Mouse (Mus musculus): ENCODE data around the gene Afg1l.

Afg1l gene

DNA sequence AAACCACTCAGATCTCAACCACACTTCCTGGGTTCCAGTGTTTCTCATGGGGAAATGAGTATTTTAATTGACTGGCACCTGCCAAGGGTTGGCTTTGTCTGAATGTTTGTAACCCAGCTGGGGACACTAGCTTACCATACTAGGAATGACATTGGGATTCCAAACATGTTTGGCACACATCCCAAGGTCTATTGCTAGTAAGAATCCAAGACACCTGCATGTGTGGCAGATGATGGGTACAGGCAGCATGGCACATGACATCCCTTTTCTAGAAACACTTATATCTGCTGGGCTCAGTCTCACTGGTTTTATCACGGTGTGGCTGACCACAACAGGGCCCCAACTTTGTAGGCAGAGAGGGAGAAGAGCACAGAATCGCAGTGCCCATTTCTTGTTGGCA, 184.0 kb downstream of the Afg1l start:
- DNase-seq: no peak

- DNase-seq: no peak
Observed at GRCm38 (mm10) chr10:42293877-42294276, 184.5 kb downstream of the Afg1l start.

GRCm38 (mm10) chr10:42291360-42291759, 187.0 kb downstream of the Afg1l start:
- DNase-seq: peak; percentile 77

DNA sequence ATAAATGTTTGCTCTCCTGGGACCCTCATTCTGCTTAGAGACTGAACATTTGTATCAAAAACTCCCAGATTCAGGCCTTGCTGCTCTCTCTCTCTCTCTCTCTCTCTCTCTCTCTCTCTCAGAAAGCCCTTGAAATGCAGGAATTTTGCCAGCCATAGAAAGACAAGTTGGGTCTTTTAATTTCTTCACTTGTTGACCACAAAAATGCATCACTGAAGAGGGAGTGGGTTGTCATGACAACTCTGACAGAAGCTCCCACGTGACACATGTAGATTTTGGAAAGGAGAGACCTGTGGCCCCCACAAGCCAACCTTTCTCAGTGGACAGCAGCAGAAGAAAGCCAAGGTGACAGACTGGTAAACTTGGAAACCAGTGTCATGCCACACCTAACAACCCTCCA, 190.7 kb downstream of the Afg1l start:
- DNase-seq: no peak

- no peak for DNase-seq
Observed at GRCm38 (mm10) chr10:42278307-42278850, 200.0 kb downstream of the Afg1l start.

- DNase-seq: peak; percentile 95 to 98
Observed at GRCm38 (mm10) chr10:42277476-42278306, 200.7 kb downstream of the Afg1l start.

GRCm38 (mm10) chr10:42276507-42277345, 201.6 kb downstream of the Afg1l start, which contains the start of gene Foxo3:
TSS of gene Foxo3 (minus strand) at chr10:42276755.
- DNase-seq: peak; percentile 86 to 91

DNA sequence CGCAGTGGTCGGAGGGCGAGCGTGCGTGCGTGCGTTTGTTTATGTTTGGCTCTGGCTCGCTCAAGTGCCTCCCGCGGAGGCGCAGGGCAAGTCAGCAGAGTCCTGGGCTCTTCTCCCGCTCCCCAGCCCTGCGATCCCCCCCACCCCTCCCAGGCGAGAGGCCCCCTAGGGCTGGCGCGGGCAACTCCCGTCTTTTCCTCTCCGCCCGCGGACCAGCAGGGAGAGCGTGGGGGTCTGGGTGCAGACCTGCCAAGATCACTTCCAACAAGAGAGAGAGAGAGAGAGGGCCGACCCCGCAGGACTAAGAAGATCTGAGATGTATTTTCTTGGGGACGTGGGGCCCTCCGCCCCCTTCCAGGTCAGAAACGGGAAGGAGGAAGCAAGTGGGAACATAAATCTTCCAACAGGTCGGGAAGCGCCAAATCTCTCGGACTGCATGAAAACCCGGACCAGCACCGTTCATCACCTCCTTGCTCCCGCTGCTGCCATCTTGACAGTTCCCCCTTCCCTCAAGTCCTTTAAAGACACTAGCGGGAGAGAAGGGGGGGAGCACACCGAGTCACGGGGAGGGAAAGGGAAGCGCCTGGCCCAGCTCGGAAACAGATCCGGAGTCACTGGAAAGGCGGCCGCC, 202.4 kb downstream of the Afg1l start:
- DNase-seq: peak in 1 of 2 experiments; percentile 45

GRCm38 (mm10) chr10:42275401-42275870, 202.9 kb downstream of the Afg1l start:
- peak; percentile 65 to 77 for DNase-seq

GRCm38 (mm10) chr10:42274712-42275400, 203.5 kb downstream of the Afg1l start:
- peak; percentile 64 to 69 for DNase-seq

- DNase-seq: peak; percentile 63 to 75
Observed at GRCm38 (mm10) chr10:42273760-42274691, 204.3 kb downstream of the Afg1l start.

- DNase-seq: no peak
Observed at GRCm38 (mm10) chr10:42273403-42273759, 205.0 kb downstream of the Afg1l start.

- no peak for DNase-seq
Observed at GRCm38 (mm10) chr10:42271454-42272230, 206.7 kb downstream of the Afg1l start.

- peak; percentile 33 to 37 for DNase-seq
Observed at GRCm38 (mm10) chr10:42270277-42271083, 207.9 kb downstream of the Afg1l start.

- DNase-seq: peak; percentile 68 to 79
Observed at GRCm38 (mm10) chr10:42269281-42270025, 208.9 kb downstream of the Afg1l start.

DNA sequence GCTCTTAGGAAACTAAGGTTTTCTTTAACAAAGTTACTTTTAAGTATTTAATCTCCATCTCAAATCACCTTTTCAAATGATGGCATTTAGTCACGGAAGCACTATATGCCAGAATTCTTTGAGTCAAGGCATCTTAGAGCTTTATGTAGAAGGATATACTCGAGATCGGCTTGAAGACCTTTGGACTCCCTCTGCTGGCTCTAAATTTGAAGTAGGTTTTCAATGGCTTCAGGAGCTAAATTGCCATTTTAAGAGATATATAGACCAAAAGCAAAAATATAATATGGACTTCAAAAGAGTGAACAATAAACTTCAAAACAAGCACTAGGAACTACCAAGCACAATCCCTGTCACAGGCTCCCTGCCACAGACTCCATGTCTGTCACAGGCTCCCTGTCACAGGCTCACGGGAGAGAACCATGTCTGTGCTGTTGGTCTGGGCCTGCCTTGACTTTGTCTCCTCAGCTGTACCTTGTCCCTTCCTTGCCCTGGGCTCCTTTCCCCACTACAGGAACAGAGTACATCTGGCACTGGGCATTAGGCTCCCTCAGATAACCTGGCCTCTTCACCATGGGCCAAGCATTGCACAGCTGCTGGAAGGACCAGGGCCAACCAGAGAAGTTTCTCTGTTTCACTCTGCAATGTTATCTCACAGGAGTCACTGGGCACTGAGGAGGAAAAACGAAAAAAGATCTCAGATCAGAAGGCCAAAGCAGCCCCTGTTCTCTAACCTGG, 210.4 kb downstream of the Afg1l start:
- DNase-seq: no peak

DNA sequence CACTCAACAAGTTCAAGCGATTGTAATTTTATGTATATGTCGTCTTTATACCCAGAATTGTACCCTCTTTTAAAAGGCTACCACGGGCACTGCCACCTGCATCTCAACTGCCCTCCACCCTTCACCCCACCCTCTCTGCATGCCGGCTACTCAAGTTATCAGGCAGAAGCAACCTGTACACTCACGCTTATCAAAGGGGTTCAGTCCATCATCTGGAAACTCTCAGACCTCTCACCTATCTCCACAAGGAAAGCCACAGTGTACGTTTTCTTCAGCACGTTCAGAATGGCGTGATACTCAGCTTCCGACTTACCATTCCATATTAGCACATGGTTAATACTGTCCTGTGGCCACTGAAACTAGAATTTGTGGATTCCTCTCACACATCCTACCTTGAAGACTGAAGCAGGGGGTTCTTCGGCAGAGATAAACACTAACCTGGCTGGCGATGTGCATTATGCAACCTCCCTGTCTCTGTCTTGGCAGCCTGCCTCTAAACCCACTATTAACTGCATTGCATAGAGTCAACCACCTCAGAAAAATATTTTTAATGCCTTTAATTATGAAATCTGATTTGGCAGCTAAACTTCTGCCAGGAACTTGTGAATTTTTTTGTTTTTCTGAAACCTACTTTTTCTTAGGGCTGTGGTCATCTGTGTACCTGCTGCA, 213.2 kb downstream of the Afg1l start:
- DNase-seq: no peak

Data from thymus, postnatal 36 days (tissue).